Mouse (Mus musculus): ENCODE data around the gene Npas2.

The Npas2 gene

DNA sequence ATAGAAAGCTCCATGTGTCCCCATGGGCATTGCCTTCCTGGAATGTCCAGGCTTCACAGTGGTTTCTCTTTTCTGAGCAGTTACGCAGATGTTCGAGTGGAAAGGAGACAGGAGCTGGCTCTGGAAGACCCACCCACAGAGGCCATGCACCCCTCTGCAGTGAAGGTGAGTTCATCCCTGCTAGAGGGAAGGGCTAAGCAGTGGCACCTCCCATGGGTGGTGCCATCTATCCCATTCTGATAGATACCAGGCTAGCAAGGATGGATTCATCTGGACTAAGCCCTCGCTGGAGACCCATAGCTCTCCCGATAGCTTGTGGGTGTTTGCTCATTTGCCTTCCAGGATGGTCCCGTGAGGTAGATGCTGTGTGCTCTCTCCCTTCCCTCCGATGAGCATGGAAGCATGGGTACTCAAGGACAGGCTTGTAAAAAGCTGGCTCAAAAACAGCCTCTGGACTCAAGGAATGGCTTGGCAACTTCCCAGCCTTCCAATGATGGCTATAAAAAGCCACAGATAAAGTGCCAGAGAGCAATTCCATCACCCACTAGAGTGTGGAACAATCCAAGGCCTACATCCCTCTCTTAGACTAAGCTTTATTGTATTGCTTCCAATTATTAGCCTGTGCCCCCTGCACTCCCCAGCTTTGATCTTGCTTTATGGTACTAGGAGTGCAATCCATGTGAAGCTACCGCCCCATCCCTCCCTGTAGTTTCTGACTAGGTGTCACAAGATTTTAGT is 137.5 kb downstream of the Npas2 start:
- no peak for DNase-seq (ENCODE audit: extremely low spot score, low spot score)

DNA sequence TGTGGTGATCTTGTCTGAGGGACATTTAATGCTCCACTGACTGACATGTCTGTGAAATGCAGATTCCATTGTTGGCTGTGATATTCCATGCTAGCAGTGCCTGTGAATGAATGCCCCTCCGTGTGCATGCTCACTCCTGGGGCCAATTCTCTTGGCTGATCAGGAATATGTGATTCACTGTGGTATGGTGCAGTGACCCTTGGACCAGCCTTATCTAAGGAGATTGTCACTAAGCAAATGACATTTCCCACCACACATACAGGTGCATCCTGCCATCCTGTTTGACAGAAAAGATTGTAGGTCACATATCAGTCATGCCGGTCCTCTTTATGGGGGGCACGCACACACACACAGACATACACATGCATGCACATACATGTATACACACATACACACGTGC is 138.9 kb downstream of the Npas2 start:
- no peak for DNase-seq (ENCODE audit: extremely low spot score, low spot score)

DNA sequence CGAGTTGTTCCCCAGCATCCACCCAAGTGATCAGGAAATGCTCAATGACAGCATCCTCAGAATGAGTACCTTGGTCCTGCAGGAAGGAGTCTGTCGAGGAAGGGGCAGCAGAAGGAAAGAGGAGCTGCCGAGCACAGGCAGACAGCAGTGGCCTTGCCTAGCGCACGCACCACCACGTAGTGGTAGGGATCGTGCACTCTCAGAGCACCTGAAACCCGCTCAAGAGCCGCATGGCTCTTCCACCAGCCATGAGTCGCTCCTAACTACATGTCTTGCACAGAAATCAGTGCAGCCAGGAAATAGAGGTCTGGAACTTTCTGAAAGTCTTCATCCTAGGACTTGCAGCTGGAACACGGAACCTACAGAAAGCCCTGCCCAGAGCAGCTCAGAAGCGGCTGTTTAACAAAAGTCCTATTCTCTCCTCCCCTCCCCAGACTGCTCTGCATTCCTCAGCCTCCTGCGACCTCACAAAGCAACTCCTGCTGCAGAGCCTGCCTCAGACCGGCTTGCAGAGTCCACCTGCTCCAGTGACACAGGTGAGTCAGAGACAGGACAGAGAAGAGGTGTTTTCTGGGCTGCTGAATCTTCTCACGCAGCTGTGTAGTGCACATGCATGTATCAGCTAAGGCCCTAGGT is 142.1 kb downstream of the Npas2 start:
- no peak for DNase-seq (ENCODE audit: extremely low spot score, low spot score)

DNA sequence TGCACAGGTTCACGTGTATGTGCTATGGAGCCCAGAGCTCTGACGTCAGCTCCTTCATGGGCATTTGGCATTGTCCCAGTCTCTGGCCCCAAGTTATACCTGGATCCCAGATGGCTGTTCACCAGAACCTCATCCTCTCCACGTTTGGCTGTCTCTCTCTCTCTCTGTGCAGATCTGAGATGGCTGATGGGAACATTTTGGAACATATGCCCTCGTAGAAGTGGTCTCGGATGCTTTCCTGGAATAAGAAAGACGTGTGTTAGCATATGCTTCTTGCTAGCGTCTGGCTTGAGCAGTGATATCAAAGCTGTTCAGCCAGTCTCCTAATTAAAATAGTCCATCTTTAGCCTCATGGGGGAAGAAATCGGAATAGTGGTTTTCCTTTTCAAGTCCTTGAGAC is 143.3 kb downstream of the Npas2 start:
- DNase-seq (ENCODE audit: extremely low spot score, low spot score): no peak

DNA sequence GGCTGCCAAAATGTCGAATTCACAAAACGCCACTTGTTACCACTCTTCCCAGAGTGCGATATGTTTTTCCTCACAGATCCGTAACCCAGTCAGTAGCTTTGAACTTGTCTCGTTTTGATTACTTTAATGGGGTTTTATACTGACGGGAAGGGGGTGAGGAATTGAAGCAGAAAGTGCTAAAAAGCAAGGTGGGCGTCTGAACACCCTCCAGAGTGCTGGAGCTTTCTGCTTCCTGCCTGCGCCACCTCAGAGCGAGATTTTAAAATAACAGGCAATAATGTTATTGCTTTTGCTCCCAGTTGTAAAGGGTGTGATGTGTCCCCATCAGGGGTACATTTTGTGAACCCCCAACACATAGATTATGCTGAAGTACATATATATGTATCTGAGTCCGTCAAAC is 145.3 kb downstream of the Npas2 start:
- DNase-seq (ENCODE audit: extremely low spot score, low spot score): no peak

DNA sequence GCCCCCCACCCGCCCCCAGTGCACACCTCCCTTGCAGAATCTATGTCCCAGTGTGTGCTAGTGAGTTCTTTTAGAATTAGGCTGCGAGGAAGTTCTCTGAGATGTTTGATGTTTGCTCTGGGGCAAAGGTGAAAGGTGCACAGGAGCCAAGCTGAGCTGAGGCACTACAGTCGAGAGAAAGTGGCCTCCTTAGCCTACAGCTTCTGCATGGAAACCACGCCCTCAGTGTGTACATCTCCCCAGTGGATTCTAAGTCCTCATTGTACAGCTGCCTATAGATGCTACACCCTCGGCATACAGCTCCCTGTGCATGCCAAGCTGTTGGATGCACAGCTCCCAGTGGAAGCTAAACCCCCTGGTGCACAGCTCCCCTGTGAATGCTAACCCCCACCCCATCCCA is 145.9 kb downstream of the Npas2 start:
- no peak for DNase-seq (ENCODE audit: extremely low spot score, low spot score)

DNA sequence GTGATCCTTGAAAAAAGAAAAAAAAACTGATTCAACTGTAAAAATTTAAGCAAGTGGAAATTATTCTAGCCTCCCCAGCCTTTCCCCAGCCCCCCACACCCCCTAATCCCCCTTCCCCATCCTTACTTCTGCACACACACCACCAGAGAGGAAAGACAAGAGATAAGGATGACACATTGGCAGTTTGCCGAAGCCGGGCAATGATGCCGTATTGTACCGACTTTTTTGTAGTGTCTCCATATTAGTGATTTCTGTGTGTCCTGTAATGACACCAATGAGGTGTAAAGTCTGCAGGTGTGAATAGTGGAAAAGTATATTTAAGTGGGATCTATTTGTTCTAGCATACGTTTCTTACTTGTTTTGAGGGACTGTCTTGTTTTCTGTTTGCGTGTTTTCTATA is 146.6 kb downstream of the Npas2 start:
- DNase-seq (ENCODE audit: extremely low spot score, low spot score): no peak

DNA sequence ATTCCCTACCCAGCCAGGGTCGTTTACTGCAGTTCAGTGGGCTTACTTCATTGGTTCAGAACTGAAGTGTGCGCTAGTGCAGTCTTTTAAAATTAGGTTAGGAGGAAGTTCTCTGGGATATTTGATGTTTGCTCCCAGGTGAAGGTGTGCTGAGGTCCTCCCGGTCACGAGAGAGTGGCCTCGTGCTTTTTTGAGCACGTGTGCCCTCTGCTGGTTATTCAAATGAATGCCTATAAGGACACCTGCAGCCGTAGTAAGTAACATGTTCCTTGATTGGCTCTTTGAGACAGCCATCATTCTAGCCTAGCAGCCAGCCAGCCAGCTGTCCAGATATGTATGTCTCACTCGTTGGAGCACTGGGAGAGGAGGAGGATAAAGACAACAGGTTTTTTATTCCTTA is 147.1 kb downstream of the Npas2 start:
- DNase-seq (ENCODE audit: extremely low spot score, low spot score): peak; percentile 31

DNA sequence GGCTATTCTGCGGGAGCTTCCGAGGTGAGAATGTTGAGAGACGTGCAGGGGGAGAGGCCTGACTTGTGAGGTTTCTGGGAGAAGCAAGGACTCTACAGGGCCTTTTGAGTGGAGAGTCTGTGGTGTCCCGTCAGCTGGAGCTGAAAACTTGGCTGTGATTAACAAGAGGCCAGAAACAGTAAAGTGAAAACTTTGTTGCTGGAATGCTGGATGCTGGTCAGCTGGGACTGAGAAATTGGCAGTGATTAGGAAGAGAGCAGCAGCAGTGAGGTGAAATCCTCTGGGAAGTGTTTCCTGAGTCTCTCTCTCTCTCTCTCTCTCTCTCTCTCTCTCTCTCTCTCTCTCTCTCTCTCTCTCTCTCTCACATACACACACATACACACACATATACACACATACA is 148.3 kb downstream of the Npas2 start:
- no peak for DNase-seq (ENCODE audit: extremely low spot score, low spot score)

DNA sequence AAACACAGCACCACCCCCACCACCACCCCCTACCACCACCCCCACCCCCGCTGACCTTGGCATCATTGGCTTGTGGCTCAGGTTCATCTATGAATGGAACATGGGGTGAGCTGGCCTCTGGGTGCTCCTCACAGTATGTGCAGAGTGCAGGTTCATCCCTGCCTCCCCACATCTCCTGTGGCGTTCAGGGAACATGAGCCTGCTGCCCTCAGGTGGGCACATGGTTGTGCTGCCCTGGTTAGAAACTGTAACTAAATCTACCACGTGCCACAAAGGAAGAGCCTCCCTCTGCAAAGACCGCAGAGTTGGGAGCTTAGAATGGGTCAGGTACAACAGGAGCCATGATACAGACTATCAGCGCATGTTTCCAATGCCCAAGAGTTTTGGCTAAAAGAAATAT is 149.7 kb downstream of the Npas2 start:
- DNase-seq (ENCODE audit: extremely low spot score, low spot score): no peak

DNA sequence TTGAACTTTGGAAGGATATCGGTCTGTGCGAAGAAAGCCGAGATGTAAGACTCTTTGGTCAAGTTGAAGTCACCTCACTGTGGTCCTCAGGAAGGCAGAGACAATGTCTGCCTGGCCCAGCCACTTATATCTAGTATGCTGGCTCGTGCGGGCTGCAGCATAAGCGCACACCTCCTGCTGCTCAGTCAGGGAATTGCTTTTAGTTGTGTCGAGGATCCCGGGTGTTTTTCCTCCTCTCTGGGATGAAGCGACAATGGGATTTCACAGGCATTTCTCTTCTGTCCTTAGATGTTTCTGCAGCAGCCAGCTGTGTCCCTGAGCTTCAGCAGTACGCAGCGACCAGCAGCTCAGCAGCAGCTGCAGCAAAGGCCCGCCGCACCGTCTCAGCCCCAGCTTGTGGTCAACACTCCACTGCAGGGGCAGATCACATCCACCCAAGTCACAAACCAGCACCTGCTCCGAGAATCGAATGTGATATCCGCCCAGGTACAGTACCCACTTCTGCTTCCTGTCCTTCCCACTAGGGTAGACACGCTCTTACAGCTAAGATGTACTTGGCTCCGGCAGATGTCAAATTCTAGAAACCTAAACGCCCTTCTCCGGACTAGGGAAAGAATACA is 151.6 kb downstream of the Npas2 start:
- DNase-seq (ENCODE audit: extremely low spot score, low spot score): no peak

DNA sequence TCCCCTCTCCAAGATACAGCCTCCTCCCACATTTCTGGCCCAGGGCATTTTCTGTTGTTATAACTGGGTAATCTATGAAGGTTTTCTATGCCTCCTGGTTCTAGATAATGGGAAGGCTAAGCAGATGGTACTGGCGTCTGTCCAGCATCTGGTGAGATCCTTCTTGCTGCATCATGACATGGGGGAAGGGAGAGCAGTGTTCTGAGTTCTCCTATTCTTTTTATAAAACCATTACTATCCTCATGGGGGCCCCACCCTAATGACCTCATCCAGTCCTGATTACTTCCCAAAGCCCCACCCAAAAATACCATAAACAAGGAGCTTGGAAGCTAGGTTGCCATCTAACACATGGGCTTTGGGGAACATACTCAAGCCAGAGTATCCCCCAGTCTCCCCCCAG is 155.5 kb downstream of the Npas2 start:
- no peak for DNase-seq (ENCODE audit: extremely low spot score, low spot score)

DNA sequence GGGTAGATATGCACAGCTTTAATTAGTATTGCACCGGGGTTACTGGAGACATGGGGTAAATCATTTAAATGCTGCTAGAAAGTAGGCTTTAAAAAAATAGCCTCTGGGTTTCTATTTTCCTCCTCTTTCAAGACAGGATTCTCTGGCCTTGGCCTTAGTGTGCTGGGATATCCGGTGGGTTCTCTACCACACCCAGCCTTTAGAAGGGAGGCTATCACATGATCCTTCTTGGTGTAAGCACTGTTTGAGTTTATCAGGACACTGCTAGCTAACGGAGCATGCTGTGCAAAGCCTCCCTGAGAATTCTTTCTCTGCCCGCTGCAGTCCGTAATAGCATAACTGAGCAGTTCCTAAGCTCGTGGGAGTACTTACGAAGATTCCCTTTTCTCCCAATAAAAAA is 155.9 kb downstream of the Npas2 start:
- DNase-seq (ENCODE audit: extremely low spot score, low spot score): no peak

DNA sequence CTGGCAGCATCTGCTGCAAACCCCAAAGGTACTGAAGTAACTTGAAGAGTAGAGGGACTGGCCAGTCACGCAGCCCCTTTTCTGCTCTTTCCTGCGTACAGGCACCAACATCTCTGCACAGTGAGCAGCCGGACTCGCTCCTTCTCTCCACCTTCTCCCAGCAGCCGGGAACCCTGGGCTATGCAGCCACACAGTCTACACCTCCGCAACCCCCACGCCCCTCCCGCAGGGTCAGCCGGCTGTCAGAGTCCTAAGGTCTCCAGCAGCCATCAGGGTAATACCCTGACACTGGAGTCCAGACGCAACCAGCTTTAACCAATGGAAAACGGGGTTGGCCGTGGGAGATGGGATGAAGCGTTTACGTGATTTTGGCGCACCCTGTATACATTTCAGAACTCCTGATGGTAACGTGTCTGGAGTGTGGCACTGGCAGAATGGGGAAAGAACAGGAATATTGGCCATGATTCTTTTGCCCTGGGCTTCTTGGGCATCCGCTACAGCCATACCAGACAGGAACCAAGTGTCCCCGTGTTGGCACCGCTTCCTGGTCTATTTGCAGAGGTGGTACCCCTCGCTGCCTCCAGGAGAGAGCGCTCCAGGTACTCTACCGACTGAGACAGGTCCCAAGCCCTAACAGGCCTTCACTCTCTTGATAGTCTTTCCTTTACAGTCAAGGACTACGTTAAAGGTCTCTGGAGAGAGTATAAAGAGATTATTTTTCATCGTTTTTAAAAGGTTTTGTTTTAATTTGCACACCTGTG is 168.4 kb downstream of the Npas2 start:
- DNase-seq (ENCODE audit: extremely low spot score, low spot score): no peak

DNA sequence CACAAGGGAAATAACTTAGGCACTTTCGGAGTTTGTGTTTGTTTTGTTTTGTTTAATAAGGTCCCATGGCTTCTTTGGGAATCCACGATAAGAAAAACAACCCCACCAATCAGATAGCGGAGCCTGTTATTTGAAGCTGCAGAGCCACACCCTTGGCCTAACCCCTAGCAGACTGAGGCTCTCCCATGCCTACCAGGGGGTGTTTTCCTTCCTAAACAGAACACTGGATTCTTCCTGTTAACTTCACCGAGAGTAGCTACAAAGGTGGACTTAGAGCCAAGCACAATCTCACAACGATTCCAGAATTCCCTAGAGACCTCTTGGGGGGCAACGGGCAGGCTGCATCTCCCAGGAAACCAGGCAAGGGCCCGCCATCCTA is 169.0 kb downstream of the Npas2 start:
- DNase-seq (ENCODE audit: extremely low spot score, low spot score): no peak

DNA sequence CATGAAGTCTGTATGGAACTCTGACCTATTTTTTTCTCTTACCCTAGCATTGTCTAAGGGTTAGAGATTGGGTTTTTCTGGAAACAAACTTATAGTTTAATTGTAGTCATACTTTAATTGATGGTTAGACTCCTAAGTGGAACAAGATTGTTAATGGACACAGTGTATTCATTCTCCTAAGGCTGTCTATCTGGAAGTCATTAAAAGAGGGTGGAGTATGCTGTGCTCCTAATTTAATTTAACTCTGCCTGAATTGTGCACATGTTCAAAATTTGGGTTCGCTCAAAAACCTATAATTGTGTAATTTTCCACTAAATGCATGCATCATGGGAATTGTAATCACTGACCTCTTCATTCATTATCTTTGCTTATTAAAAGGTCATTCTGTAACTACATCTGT is 172.0 kb downstream of the Npas2 start:
- DNase-seq (ENCODE audit: extremely low spot score, low spot score): no peak

DNA sequence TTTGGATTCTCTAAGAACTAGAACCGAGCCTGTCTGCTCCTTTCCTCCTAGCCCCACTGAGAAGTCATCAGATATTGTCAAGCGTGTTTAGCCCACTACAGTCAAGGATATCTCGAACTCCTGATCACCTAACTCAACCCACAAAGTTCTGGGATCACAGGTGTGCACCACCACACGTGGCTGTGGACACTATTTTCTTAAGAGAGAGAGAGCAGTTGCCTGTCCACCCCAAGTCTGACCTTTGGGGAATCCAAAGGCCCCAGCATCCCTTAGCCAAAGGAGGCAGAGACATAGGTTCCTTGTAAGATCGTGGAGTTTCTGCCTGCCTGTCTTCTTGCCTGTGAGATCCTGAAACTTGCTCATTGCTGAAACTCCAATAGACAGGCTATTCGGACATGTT is 173.5 kb downstream of the Npas2 start:
- DNase-seq (ENCODE audit: extremely low spot score, low spot score): peak; percentile 47

DNA sequence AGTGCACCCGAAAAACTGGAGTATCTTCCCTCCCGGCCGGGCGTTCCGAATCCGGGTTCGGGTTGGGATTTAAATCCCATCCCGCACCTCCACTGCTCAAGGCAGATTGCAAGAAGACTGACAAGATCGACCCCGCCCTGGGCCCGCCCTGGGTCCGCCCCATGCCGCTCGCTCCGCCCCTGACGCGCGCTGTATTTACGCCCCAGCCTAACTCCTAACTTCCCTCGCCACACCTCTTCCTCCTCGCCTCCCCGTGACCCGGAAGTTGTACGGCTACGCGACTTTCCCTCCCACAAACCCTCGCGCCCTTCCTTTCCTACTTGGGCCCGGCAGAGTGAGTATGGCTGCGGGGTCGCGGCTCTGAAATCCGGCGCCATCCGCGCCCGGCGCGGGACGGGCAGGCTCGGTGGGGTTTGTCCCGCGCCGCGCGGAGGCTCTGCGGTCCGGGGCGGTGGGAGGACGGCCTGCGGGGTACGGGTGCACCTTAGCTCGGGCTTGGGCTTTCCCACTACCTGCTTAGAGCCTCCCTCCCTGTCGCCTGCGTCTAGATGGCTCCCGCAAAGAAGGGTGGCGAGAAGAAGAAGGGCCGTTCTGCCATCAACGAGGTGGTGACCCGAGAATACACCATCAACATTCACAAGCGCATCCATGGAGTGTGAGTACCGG is 174.2 kb downstream of the Npas2 start, which contains the start of gene Rpl31:
Gene Rpl31 (plus strand): TSS at position 242 of the 666 bp plus-strand sequence.
- peak; percentile 95 for DNase-seq (ENCODE audit: extremely low spot score, low spot score)

DNA sequence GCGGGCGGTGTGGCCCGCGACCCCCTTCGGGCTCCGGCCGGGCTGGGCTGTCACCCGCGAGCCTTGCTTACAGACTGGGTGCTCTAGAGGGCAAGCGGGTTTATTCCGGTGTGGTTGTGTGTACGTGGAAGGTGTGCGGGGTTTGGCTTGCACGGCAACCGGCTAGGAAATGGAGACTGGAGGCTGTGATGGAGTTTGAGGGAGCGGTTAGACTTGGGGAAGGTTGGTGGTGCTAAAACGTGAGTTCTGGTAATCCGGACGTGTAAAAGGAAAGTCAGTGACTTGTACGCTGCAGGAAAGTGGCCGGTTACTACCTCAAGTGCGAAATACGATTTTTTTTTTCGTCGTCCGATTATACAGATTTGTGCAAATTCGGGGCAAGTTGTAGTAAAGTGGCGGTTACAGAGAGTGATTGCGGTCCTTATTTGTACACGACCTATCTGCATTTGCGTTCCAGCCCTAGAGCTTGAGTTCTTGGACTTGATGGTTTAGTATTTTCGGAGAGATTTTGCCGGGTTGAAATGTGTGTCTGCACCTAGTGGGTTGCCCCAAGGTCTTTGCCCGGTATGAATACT is 174.8 kb downstream of the Npas2 start:
- peak; percentile 57 for DNase-seq (ENCODE audit: extremely low spot score, low spot score)

DNA sequence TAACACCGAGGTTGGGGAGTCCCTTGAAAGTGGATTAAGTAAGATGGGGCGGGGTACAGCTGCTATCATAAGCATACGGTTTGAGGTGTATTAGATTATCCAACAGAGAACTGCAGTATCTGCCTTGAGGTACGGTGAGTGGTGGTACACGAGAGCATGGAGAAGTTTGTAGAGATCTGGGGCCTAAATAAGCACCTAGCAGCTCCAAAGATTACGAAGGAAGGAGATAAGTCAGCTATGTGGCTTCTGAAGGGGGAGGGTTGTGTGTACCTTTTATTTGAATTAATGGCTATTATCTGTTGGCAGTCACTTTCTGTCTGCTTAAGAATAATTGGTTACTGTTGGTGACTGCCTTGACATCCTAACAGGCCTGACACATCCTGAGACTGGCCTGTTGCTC is 176.9 kb downstream of the Npas2 start:
- DNase-seq (ENCODE audit: extremely low spot score, low spot score): no peak

DNA sequence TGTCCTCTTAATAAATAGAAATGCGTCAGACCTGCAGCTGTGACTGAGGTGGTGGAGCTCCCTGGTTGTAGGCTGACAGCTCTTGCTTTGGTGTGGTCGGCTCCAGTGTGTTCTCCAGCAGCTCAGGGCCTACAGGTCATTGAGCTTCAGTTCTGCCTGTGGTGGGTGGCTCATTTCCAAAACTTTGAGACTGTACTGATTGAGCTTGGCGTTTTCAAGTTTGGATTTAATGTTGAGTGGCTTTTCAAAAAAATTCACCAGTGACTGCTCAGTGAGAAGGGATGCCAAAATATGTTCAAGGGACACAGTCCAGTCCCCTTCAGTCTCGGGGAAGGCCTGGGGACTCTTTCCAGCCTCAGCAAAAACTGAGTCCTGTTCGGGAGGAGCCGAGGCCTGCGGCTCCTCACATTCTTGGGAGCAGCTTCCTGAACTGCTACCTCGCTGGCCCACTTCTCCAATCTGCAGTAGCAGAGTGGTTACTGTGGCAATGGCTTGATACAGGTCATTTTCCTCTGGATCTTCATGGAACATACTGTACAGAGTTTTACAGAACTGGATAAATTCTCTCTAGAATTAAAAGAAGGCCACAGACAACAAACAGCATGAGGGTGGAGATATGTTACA is 178.8 kb downstream of the Npas2 start:
- no peak for DNase-seq (ENCODE audit: extremely low spot score, low spot score)
